Mouse (Mus musculus) hindbrain, embryonic 16.5 days (tissue): ENCODE data around the gene Cadps. TPM values are rescaled to one million over a fixed set of nuclear protein-coding genes. Genes with fewer than 3 reads are reported as not detected.

Experiments
- ATAC-seq: fragments of 200-750 bp; cut with Nextera tagmentation; 2 replicates; pipeline ENCODE4 v1.8.0; 2017; ENCODE audit warnings: moderate TSS enrichment, moderate library complexity
- H3K27ac ChIP-seq: fragments of 300-500 bp; sonication (generic); 2 replicates; pipeline ENCODE4 v1.5.1; 2014; ENCODE audit warnings: low read depth, mild to moderate bottlenecking, control low read depth, low read length, moderate library complexity
- H3K27me3 ChIP-seq: fragments of 300-500 bp; sonication (generic); replicated peaks from 2 replicates; pipeline ENCODE4 v1.6.1; 2014; ENCODE audit warnings: low read length; ENCODE audit not compliant: control insufficient read depth, insufficient read depth
- H3K36me3 ChIP-seq: fragments of 300-500 bp; sonication (generic); 2 replicates; pipeline ENCODE4 v1.6.1; 2014; ENCODE audit warnings: mild to moderate bottlenecking, low read length, moderate library complexity, mixed read lengths; ENCODE audit not compliant: control insufficient read depth, insufficient read depth
- H3K4me1 ChIP-seq: fragments of 300-500 bp; sonication (generic); 2 replicates; pipeline ENCODE4 v1.6.1; 2014; ENCODE audit warnings: low read depth, low read length; ENCODE audit not compliant: control insufficient read depth, insufficient read depth
- H3K4me2 ChIP-seq: fragments of 300-500 bp; sonication (generic); 2 replicates; pipeline ENCODE4 v1.6.1; 2014; ENCODE audit warnings: mild to moderate bottlenecking, low read length, control low read depth, moderate library complexity
- H3K4me3 ChIP-seq: fragments of 300-500 bp; sonication (generic); 2 replicates; pipeline ENCODE4 v1.5.1; 2014; ENCODE audit warnings: mild to moderate bottlenecking, low read length, control low read depth, moderate library complexity
- H3K9ac ChIP-seq: fragments of 300-500 bp; sonication (generic); 2 replicates; pipeline ENCODE4 v1.6.1; 2014; ENCODE audit warnings: low read depth, mild to moderate bottlenecking, control low read depth, low read length, moderate library complexity
- H3K9me3 ChIP-seq: fragments of 300-500 bp; sonication (generic); 2 replicates; pipeline ENCODE4 v1.6.1; 2014; ENCODE audit warnings: mild to moderate bottlenecking, low read length, moderate library complexity; ENCODE audit not compliant: control insufficient read depth
- WGBS: fragments of 180-500 bp; shearing (Covaris S2); extraction: QIAGEN DNeasy Blood & Tissue Kit; methylation state at CpG from one replicate; pipeline ENCODE4 v1.1.7; 2014; 5-methylcytosine and 5-hydroxymethylcytosine counted together
- polyA plus RNA-seq: library from polyadenylated mRNA; unstranded; fragments of >200 nt; fragmentation: Nextera tagmentation; extraction: Ambion mirVana; gene quantifications from 2 replicates; pipeline ENCODE4 v1.2.1, GENCODE M21; 2015

Cadps gene
- polyA plus RNA-seq, 1 experiment from 2014 or later, result 49.0 TPM

- Histone ChIP-seq H3K4me1 (no peaks in the 10 kb centered on the region), H3K27me3 (no peaks in the 10 kb centered on the region), H3K4me3 (no peak overlapping the region), H3K36me3 (peaks cover 7% of the 10 kb centered on the region), H3K4me2 (no peak overlapping the region), H3K9me3 (no peaks in the 10 kb centered on the region), H3K9ac (no peak overlapping the region), H3K27ac (no peak overlapping the region)
- 0 out of 2 replicates have a peak, but pooled peaks have one; percentile 48 for ATAC-seq
- 57% methylated on average over 10 of the region's 10 CpGs for WGBS
Observed at GRCm38 (mm10) chr14:12406588-12406987, 416.3 kb downstream of the Cadps start.

DNA sequence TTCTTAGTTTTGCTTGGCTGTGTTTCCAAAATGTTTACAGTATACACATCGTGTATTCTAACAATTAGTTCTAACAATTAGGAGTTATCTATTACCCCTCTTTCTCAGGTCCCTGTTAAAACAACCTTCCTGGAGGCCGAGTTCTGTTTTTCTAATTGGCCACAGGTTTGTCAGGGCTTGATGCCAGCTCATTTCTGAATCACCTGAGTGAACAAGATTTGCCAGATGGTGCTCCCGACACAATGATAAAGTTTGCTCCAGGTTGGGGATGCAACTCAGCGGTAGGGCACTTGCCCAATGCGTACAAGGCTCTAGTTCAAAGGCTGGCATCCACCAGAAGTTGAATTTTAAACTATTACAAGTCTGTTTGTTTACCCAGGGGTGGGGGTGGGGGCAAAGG is 417.7 kb downstream of the Cadps start:
- ATAC-seq, result no peak
- H3K9me3 ChIP-seq, result no peaks in the 10 kb centered on the region
- H3K4me3 ChIP-seq, result no peak overlapping the region
- 73% methylated on average over 5 of the region's 5 CpGs for WGBS
- no peaks in the 10 kb centered on the region for H3K4me1 ChIP-seq
- H3K9ac ChIP-seq, result no peak overlapping the region
- no peak overlapping the region for H3K4me2 ChIP-seq
- H3K27ac ChIP-seq, result no peak overlapping the region
- H3K27me3 ChIP-seq, result no peaks in the 10 kb centered on the region
- H3K36me3 ChIP-seq, result peaks cover 3% of the 10 kb centered on the region; the same call in 1 of the 2 replicates

- no peak overlapping the region for H3K27ac ChIP-seq
- no peaks in the 10 kb centered on the region for H3K4me1 ChIP-seq
- peaks cover 3% of the 10 kb centered on the region; the same call in 1 of the 2 replicates for H3K36me3 ChIP-seq
- H3K27me3 ChIP-seq, result no peaks in the 10 kb centered on the region
- no peak overlapping the region for H3K4me2 ChIP-seq
- no peak for ATAC-seq
- no peak overlapping the region for H3K9ac ChIP-seq
- 71% methylated on average over 3 of the region's 3 CpGs for WGBS
- H3K4me3 ChIP-seq, result no peak overlapping the region
- H3K9me3 ChIP-seq, result no peaks in the 10 kb centered on the region
Observed at GRCm38 (mm10) chr14:12404724-12405123, 418.2 kb downstream of the Cadps start.

DNA sequence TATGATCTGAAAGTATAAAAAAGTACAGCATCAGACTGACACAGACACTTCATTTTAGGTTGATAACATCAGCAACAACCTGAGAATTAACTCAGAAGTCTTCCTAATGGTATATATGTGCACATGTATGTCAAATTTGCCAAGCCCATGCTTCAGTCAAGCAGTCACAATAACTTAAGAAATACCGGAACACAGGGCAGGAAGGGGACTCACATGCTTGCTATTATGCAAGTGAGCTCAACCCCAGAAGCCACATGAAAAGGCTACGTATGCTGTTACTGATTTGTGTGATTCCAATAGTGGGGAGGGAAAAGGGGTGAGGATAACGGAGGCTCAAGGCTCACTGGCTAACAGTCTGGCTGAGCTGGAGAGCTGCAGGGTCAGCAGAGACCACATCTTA is 418.8 kb downstream of the Cadps start:
- Histone ChIP-seq H3K9ac (no peak overlapping the region), H3K4me3 (no peak overlapping the region), H3K4me1 (no peaks in the 10 kb centered on the region), H3K27ac (no peak overlapping the region), H3K4me2 (no peak overlapping the region), H3K36me3 (peaks cover 3% of the 10 kb centered on the region; the same call in 1 of the 2 replicates), H3K27me3 (no peaks in the 10 kb centered on the region), H3K9me3 (no peaks in the 10 kb centered on the region)
- ATAC-seq, result no peak
- 76% methylated on average over 3 of the region's 3 CpGs for WGBS

DNA sequence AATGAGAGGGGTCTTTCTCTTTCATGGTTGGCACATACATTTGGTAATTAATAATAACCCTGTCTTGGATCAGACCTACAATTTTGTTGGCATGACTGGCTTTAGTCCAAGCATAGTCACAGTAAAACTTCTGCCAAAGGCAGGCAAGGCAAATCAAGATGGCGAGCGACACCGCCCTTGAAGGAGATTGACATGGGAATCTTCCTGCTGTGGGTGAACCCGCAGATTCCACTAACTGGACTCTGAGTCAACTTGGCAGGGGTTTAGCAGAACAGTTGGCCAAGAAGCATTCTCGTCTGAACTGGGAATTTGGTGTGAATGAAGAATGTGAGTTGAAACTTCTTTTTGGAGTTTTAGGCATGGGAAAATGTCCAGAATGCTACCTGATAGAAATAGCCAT is 422.8 kb downstream of the Cadps start:
- no peak for ATAC-seq
- 78% methylated on average over 5 of the region's 5 CpGs for WGBS
- no peak overlapping the region for H3K4me3 ChIP-seq
- H3K9me3 ChIP-seq, result no peaks in the 10 kb centered on the region
- no peak overlapping the region for H3K27ac ChIP-seq
- no peaks in the 10 kb centered on the region for H3K4me1 ChIP-seq
- H3K27me3 ChIP-seq, result peaks cover 2% of the 10 kb centered on the region; the same call in 1 of the 2 replicates
- no peak overlapping the region for H3K4me2 ChIP-seq
- peaks cover 3% of the 10 kb centered on the region; the same call in 1 of the 2 replicates for H3K36me3 ChIP-seq
- H3K9ac ChIP-seq, result no peak overlapping the region

GRCm38 (mm10) chr14:12397561-12397960 is 425.3 kb downstream of the Cadps start:
- H3K4me2 ChIP-seq, result no peak overlapping the region
- no peak overlapping the region for H3K27ac ChIP-seq
- no peaks in the 10 kb centered on the region for H3K9me3 ChIP-seq
- 0 out of 2 replicates have a peak, but pooled peaks cover 2% of the 10 kb centered on the region for H3K4me1 ChIP-seq
- 79% methylated on average over 3 of the region's 3 CpGs for WGBS
- H3K9ac ChIP-seq, result no peak overlapping the region
- no peaks in the 10 kb centered on the region for H3K36me3 ChIP-seq
- H3K27me3 ChIP-seq, result peaks cover 2% of the 10 kb centered on the region; the same call in 1 of the 2 replicates
- ATAC-seq, result 0 out of 2 replicates have a peak, but pooled peaks have one; percentile 22
- H3K4me3 ChIP-seq, result no peak overlapping the region

DNA sequence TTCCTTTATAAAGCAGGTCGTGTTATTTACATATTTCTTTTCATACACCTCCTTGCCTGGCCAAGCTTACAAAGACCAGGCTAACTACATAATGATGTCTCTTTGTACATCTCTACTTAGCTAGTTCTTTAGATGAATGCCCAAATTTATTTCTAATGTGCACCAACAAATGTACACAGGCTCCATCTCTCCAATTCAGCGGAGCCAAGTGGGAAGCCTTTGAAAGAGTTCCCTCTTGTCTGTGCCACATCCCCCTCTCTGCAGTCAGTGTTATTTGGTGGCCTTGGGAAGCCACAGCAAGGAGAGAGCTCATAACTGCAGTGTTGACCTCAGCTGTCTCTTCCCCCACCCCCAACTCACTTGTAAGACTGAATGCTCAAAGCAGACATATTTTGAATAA is 428.6 kb downstream of the Cadps start:
- no peak for ATAC-seq
- Histone ChIP-seq H3K27me3 (peaks cover 2% of the 10 kb centered on the region; the same call in 1 of the 2 replicates), H3K36me3 (no peaks in the 10 kb centered on the region), H3K9ac (no peak overlapping the region), H3K4me2 (no peak overlapping the region), H3K4me3 (no peak overlapping the region), H3K4me1 (peaks cover 2% of the 10 kb centered on the region), H3K9me3 (no peaks in the 10 kb centered on the region), H3K27ac (no peak overlapping the region)
- WGBS, result 31% methylated on average over 2 of the region's 2 CpGs

GRCm38 (mm10) chr14:12393271-12393861 is 429.5 kb downstream of the Cadps start:
- Histone ChIP-seq H3K27me3 (peaks cover 2% of the 10 kb centered on the region; the same call in 1 of the 2 replicates), H3K4me2 (no peak overlapping the region), H3K9ac (no peak overlapping the region), H3K36me3 (no peaks in the 10 kb centered on the region), H3K9me3 (no peaks in the 10 kb centered on the region), H3K27ac (no peak overlapping the region), H3K4me1 (peaks cover 10% of the 10 kb centered on the region), H3K4me3 (no peak overlapping the region)
- ATAC-seq, result peak; percentile 72
- WGBS, result 15% methylated on average over 12 of the region's 12 CpGs

DNA sequence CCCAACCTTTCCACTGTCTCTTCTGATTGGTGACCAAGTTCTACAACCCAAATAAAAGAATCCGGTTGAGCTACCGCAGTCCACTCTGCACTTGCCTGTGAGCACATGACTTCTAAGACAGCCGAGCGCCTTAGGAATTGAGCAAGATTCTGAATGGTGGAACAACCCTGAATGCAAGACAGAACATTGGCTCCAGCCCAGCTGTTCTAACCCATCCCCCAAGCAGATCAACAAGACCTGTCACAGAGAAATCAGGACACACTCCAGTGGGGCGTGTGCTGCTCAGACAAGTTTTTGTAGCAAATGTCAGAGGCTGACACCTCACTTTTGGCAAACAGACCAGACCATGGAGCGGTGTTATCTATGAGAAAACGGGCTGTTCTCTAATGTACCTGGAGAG is 431.7 kb downstream of the Cadps start:
- ATAC-seq, result peak; percentile 26; the same call in 1 of the 2 replicates

More for the DNA sequence above, 431.7 kb downstream of the Cadps start:
- no peaks in the 10 kb centered on the region for H3K36me3 ChIP-seq
- H3K9ac ChIP-seq, result no peak overlapping the region
- H3K27me3 ChIP-seq, result peaks cover 3% of the 10 kb centered on the region; the same call in 1 of the 2 replicates
- no peaks in the 10 kb centered on the region for H3K9me3 ChIP-seq
- WGBS, result 51% methylated on average over 7 of the region's 7 CpGs
- peaks cover 14% of the 10 kb centered on the region for H3K4me1 ChIP-seq
- H3K4me3 ChIP-seq, result no peak overlapping the region
- H3K4me2 ChIP-seq, result no peak overlapping the region
- H3K27ac ChIP-seq, result no peak overlapping the region
